Mouse (Mus musculus): Measurements from ENCODE around the gene Hdgfl2.

DNA sequence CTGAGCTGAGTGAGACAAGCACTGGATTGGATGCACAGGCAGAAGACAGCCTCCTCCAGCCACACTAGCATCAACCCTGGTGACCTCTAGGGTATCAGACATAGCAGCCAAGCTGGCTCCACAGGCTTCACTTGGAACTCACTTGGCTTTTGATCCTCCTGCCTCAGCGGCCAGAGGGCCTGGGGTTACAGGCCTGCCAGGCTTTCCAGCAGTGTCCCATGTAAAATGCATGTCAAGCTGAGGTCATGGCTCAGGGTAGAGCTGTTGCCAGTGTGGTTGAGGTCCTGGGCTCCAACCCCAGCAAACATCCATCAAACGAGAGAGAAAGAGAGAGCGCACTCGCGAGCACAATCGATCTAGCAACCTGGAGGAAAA is 44.7 kb upstream of the Hdgfl2 start:
- TF ChIP-seq EP300 (IDR thresholded peaks at IDR 0.05; ENCODE audit: low read depth) (no peak), CTCF (IDR thresholded peaks at IDR 0.05; ENCODE audit: low read depth) (no peak)

Data from liver, postnatal 0 days (tissue).